Mouse (Mus musculus) small intestine, adult 2 months (tissue): Measurements from ENCODE around the gene Ltbp3. TPM values are rescaled to one million over a fixed set of nuclear protein-coding genes. Genes with fewer than 3 reads are reported as not detected.
A peak's percentile ranks its signal among the peaks of the same experiment; 100 is the strongest.

Experiments
- H3K27ac ChIP-seq: fragments of 200-500 bp; 2 replicates; pipeline ENCODE4 v1.5.1; 2012; ENCODE audit warnings: low read depth, low read length, control low read depth, inconsistent platforms; ENCODE audit not compliant: insufficient read depth
- H3K27me3 ChIP-seq: fragments of 200-500 bp; 2 replicates; pipeline ENCODE4 v1.6.1; 2012; ENCODE audit warnings: mild to moderate bottlenecking, moderate library complexity, low read length, inconsistent platforms; ENCODE audit not compliant: control insufficient read depth, insufficient read depth
- H3K36me3 ChIP-seq: fragments of 200-500 bp; 2 replicates; pipeline ENCODE4 v1.6.1; 2012; ENCODE audit warnings: mild to moderate bottlenecking, low read length, control low read depth, inconsistent platforms; ENCODE audit not compliant: control insufficient read depth, insufficient read depth
- H3K4me1 ChIP-seq: fragments of 200-500 bp; 2 replicates; pipeline ENCODE4 v1.6.1; 2012; ENCODE audit warnings: low read length, inconsistent platforms, mixed read lengths; ENCODE audit not compliant: control insufficient read depth, insufficient read depth, insufficient read length
- H3K4me3 ChIP-seq: fragments of 200-500 bp; 2 replicates; pipeline ENCODE4 v1.5.1; 2012; ENCODE audit warnings: low read depth, mild to moderate bottlenecking, control low read depth, inconsistent platforms, low read length, moderate library complexity
- CTCF ChIP-seq: fragments of 200-500 bp; IDR thresholded peaks from 2 replicates; pipeline ENCODE4 v1.5.1; 2012; ENCODE audit warnings: low read depth, mild to moderate bottlenecking, control low read depth, inconsistent platforms, low read length, moderate library complexity, mixed read lengths; ENCODE audit not compliant: insufficient replicate concordance, insufficient read length; ENCODE audit errors: extremely low read depth
- POLR2A ChIP-seq: fragments of 200-500 bp; IDR thresholded peaks from 2 replicates; pipeline ENCODE4 v1.6.1; 2012; ENCODE audit warnings: low read depth, mild to moderate bottlenecking, control low read depth, inconsistent platforms, low read length, moderate library complexity
- WGBS: fragments of 180-500 bp; shearing (Covaris S2); methylation state at CpG from one replicate; pipeline ENCODE4 v1.1.7; 2018; 5-methylcytosine and 5-hydroxymethylcytosine counted together
- polyA plus RNA-seq: library from polyadenylated mRNA; depleted of rRNA; stranded (reverse); fragments of >200 nt; gene quantifications from 2 replicates; pipeline ENCODE4 v1.2.3, GENCODE M21; 2012

The Ltbp3 gene
- polyA plus RNA-seq, 1 experiment = 28.2 TPM

DNA sequence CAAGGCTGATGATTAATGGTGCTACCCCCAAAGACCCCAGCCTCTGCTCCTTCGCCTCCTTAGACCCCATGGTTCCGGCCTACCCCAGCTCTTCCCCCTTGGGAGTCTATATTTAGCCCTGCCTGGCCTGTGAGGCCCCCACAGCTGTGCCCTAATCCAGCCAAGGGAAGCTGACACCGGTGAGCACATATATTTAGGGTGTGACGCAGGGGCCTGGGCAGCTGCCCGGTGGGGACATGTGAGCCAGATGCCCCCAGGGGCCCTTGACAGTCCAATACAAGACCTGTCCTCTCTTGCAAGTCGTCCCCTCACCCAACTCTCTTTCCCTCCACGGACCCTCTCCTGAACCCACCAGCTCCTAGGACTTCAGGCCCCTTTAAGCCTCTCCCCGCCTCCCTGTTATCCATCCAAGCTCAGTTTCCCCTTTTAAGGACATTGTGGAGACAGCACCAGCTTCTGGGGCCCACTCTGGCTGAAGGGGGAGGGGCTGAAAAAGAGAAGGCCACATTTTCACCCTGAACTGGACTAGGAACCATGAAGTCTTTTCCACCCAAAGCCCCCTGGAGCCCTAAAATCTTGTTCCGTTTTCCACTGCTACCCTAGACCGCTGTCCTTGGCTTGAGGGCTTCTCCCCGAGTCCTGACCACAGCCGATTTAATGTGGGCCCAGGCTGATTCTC is 15.5 kb upstream of the Ltbp3 start:
- H3K4me1 ChIP-seq = peaks cover 39% of the 10 kb centered on the region
- H3K4me3 ChIP-seq = peak overlapping the region; percentile 72
- peak overlapping the region; percentile 92 for H3K27ac ChIP-seq
- TF ChIP-seq CTCF (no peak), POLR2A (no peak)
- WGBS = 61% methylated on average over 12 of the region's 12 CpGs
- peaks cover 22% of the 10 kb centered on the region for H3K36me3 ChIP-seq
- no peaks in the 10 kb centered on the region for H3K27me3 ChIP-seq

GRCm38 (mm10) chr19:5725767-5726515 is 14.8 kb upstream of the Ltbp3 start, which contains the start of gene Ehbp1l1:
TSS of gene Ehbp1l1 (minus strand) at chr19:5726317.
- H3K4me1 ChIP-seq = peaks cover 40% of the 10 kb centered on the region
- H3K27me3 ChIP-seq = no peaks in the 10 kb centered on the region
- peak within 1 kb of the TSS; percentile 92 for H3K27ac ChIP-seq
- H3K36me3 ChIP-seq = peaks cover 14% of the 10 kb centered on the region
- WGBS = 9% methylated on average over 49 of the region's 49 CpGs
- peak within 1 kb of the TSS; percentile 72 for H3K4me3 ChIP-seq
- TF ChIP-seq POLR2A = peak; percentile 72
- TF ChIP-seq CTCF = no peak

DNA sequence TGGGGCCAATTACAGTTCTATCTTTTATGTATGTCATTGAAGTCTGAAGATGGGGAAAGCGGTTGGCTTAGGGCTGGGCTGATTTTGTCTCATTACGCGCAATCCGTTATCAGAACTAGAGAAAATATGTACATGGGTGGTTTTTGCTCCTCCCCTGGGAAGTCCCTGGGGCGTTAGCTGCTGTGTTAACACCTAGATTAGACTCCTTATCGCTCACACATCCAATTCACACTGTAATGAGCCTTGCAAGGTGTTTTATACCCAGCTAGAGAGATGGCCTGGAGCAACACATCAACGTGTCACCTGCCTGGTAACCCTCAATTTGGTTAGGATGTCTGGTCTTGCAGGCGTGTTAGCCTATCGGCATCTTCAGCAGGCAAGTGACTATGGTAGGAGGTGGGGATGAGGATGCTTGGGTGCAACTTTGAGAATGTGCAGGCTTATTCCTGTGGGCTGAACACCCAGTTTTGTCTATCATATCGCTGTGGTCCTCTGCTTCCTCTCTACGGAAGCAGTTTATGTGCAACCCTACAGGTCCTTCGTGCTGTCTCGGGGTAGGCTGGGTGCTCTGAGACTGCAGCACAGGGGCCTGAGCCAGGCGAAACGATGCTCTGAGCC is 13.6 kb upstream of the Ltbp3 start:
- peak overlapping the region; percentile 46 for H3K4me3 ChIP-seq
- WGBS = 49% methylated on average over 15 of the region's 15 CpGs
- H3K27me3 ChIP-seq = no peaks in the 10 kb centered on the region
- TF ChIP-seq POLR2A (no peak), CTCF (no peak)
- peaks cover 5% of the 10 kb centered on the region for H3K36me3 ChIP-seq
- H3K27ac ChIP-seq = peak overlapping the region; percentile 82
- peaks cover 47% of the 10 kb centered on the region for H3K4me1 ChIP-seq

GRCm38 (mm10) chr19:5727701-5728100 is 13.0 kb upstream of the Ltbp3 start:
- Histone ChIP-seq H3K4me1 (peaks cover 43% of the 10 kb centered on the region), H3K36me3 (no peaks in the 10 kb centered on the region), H3K27ac (peak overlapping the region; percentile 82), H3K4me3 (peak overlapping the region; percentile 46), H3K27me3 (no peaks in the 10 kb centered on the region)
- TF ChIP-seq CTCF (peak; percentile 98), POLR2A (no peak)
- 6% methylated on average over 14 of the region's 14 CpGs for WGBS

- no peaks in the 10 kb centered on the region for H3K36me3 ChIP-seq
- TF ChIP-seq CTCF (no peak), POLR2A (no peak)
- peaks cover 39% of the 10 kb centered on the region for H3K4me1 ChIP-seq
- H3K27ac ChIP-seq = peak overlapping the region; percentile 15; the same call in 1 of the 2 replicates
- no peaks in the 10 kb centered on the region for H3K27me3 ChIP-seq
- WGBS = 7% methylated on average over 37 of the region's 37 CpGs
- peak overlapping the region; percentile 89 for H3K4me3 ChIP-seq
Observed at GRCm38 (mm10) chr19:5728631-5729443, 11.9 kb upstream of the Ltbp3 start.

GRCm38 (mm10) chr19:5729444-5729815 is 11.3 kb upstream of the Ltbp3 start, which contains the start of gene Fam89b:
TSS of gene Fam89b (minus strand) at chr19:5729653.
- Histone ChIP-seq H3K36me3 (no peaks in the 10 kb centered on the region), H3K4me3 (peak within 1 kb of the TSS; percentile 89), H3K27me3 (no peaks in the 10 kb centered on the region), H3K4me1 (peaks cover 33% of the 10 kb centered on the region), H3K27ac (peak within 1 kb of the TSS; percentile 15; the same call in 1 of the 2 replicates)
- under 1% methylated on average over 37 of the region's 37 CpGs for WGBS
- TF ChIP-seq CTCF = no peak
- TF ChIP-seq POLR2A = peak; percentile 89
